10 mouse cellular contexts compared by ENCODE assay signal in genomic region chr17:85684436-85684835, GRCm38 (mm10). TPM values are rescaled to one million over a fixed set of nuclear protein-coding genes. Genes with fewer than 3 reads are reported as not detected.
DNase-seq lines count a peak whose midpoint lies in the region; ATAC-seq and TF ChIP-seq lines count a peak whose summit lies in the region.
"Not testable (repeated sequence)": the region's sequence is repeated elsewhere in the genome, so short reads cannot be mapped to it uniquely, and the experiment has no call there.
"Had no signal": no experiment of that assay in that cellular context is flagged by ENCODE, and none has a peak within 500 bp of the region (broad histone marks: within the 10 kb centered on the region; RNA-seq: fewer than 3 reads in every experiment).

No protein-coding gene starts in this region.

- peak overlapping the region; percentile 55; the same call in 1 of the 2 replicates for H3K27ac ChIP-seq in embryonic facial prominence, embryonic 13.5 days
- H3K27ac ChIP-seq in forebrain, embryonic 11.5 days (ENCODE audit: low read depth, low read length); hindbrain, embryonic 10.5 days; limb, embryonic 14.5 days (replicated peaks; ENCODE audit: low read depth, low read length): not testable (repeated sequence)
- H3K27ac ChIP-seq in kidney, embryonic 16.5 days (ENCODE audit: low read length): peak overlapping the region; percentile 26; the same call in 1 of the 2 replicates
- H3K27ac ChIP-seq in stomach, embryonic 14.5 days (ENCODE audit: low read length): peak overlapping the region; percentile 27; the same call in 1 of the 2 replicates

- not testable (repeated sequence) for TF ChIP-seq POLR2A in limb, embryonic 14.5 days (IDR thresholded peaks at IDR 0.05; ENCODE audit: borderline replicate concordance, extremely low read depth, insufficient read depth, insufficient read length)

- not testable (repeated sequence) for H3K9me3 ChIP-seq in embryonic facial prominence, embryonic 13.5 days; forebrain, embryonic 11.5 days (ENCODE audit: control insufficient read depth, low read length); hindbrain, embryonic 10.5 days; kidney, embryonic 16.5 days (ENCODE audit: low read length); limb, embryonic 14.5 days (ENCODE audit: control insufficient read depth, low read length); stomach, embryonic 14.5 days (ENCODE audit: control insufficient read depth, low read depth, low read length)

- H3K4me3 ChIP-seq in embryonic facial prominence, embryonic 13.5 days: peak overlapping the region; percentile 76
- H3K4me3 ChIP-seq in forebrain, embryonic 11.5 days (ENCODE audit: low read depth, low read length): peak overlapping the region; percentile 42; the same call in 1 of the 2 replicates
- H3K4me3 ChIP-seq in hindbrain, embryonic 10.5 days: peak overlapping the region; percentile 52; the same call in 1 of the 2 replicates
- peak overlapping the region; percentile 40 for H3K4me3 ChIP-seq in kidney, embryonic 16.5 days (ENCODE audit: low read length)
- peak overlapping the region; percentile 54 for H3K4me3 ChIP-seq in limb, embryonic 14.5 days (replicated peaks; ENCODE audit: low read length)
- peak overlapping the region; percentile 44 for H3K4me3 ChIP-seq in stomach, embryonic 14.5 days (ENCODE audit: low read depth, low read length)

- WGBS in embryonic facial prominence, embryonic 13.5 days: 7% methylated on average over 6 of the region's 6 CpGs
- WGBS in forebrain, embryonic 11.5 days: 0% methylated on average over 6 of the region's 6 CpGs
- 3% methylated on average over 6 of the region's 6 CpGs for WGBS in hindbrain, embryonic 10.5 days
- WGBS in kidney, embryonic 16.5 days: 2% methylated on average over 6 of the region's 6 CpGs
- WGBS in limb, embryonic 14.5 days: 4% methylated on average over 6 of the region's 6 CpGs
- 16% methylated on average over 6 of the region's 6 CpGs for WGBS in stomach, embryonic 14.5 days

- H3K36me3 ChIP-seq in embryonic facial prominence, embryonic 13.5 days; forebrain, embryonic 11.5 days (ENCODE audit: control insufficient read depth, insufficient read depth, low read length); hindbrain, embryonic 10.5 days; kidney, embryonic 16.5 days (ENCODE audit: insufficient read depth, low read length); limb, embryonic 14.5 days (ENCODE audit: control insufficient read depth, insufficient read depth, low read length); stomach, embryonic 14.5 days (ENCODE audit: control insufficient read depth, insufficient read depth, low read length): not testable (repeated sequence)

- peak; percentile 51 for DNase-seq in embryo, embryonic 10.5 days (ENCODE audit: low spot score)
- DNase-seq in forebrain, embryonic 11.5 days (ENCODE audit: low spot score); hindbrain, embryonic 10.5 days (ENCODE audit: low spot score); limb, embryonic 14.5 days (ENCODE audit: low spot score): not testable (repeated sequence)

- H3K27me3 ChIP-seq in embryonic facial prominence, embryonic 13.5 days: peaks cover 84% of the 10 kb centered on the region
- H3K27me3 ChIP-seq in forebrain, embryonic 11.5 days (ENCODE audit: control insufficient read depth, insufficient read depth, low read length): peaks cover 91% of the 10 kb centered on the region
- peaks cover 100% of the 10 kb centered on the region for H3K27me3 ChIP-seq in hindbrain, embryonic 10.5 days (ENCODE audit: insufficient read depth, poor library complexity, severe bottlenecking)
- peaks cover 88% of the 10 kb centered on the region for H3K27me3 ChIP-seq in kidney, embryonic 16.5 days (ENCODE audit: insufficient read depth, low read length)
- H3K27me3 ChIP-seq in limb, embryonic 14.5 days (ENCODE audit: control insufficient read depth, insufficient read depth, low read length): peaks cover 85% of the 10 kb centered on the region
- peaks cover 33% of the 10 kb centered on the region; the same call in 1 of the 2 replicates for H3K27me3 ChIP-seq in stomach, embryonic 14.5 days (ENCODE audit: control insufficient read depth, insufficient read depth, low read length)

- peak overlapping the region; percentile 95 for H3K9ac ChIP-seq in embryonic facial prominence, embryonic 13.5 days
- H3K9ac ChIP-seq in forebrain, embryonic 11.5 days (ENCODE audit: low read length): not testable (repeated sequence)
- peak overlapping the region; percentile 32 for H3K9ac ChIP-seq in kidney, embryonic 16.5 days (replicated peaks; ENCODE audit: low read length)
- peak overlapping the region; percentile 72 for H3K9ac ChIP-seq in limb, embryonic 14.5 days (ENCODE audit: low read depth, low read length, severe bottlenecking)
- peak overlapping the region; percentile 64; the same call in 1 of the 2 replicates for H3K9ac ChIP-seq in stomach, embryonic 14.5 days (replicated peaks; ENCODE audit: low read depth, low read length)

- peak overlapping the region; percentile 72 for H3K4me2 ChIP-seq in embryonic facial prominence, embryonic 13.5 days
- not testable (repeated sequence) for H3K4me2 ChIP-seq in forebrain, embryonic 11.5 days (ENCODE audit: low read depth, low read length, severe bottlenecking)
- peak overlapping the region; percentile 35 for H3K4me2 ChIP-seq in kidney, embryonic 16.5 days (replicated peaks; ENCODE audit: low read depth, low read length)
- peak overlapping the region; percentile 67 for H3K4me2 ChIP-seq in limb, embryonic 14.5 days (replicated peaks; ENCODE audit: low read depth, low read length, severe bottlenecking)
- peak overlapping the region; percentile 76 for H3K4me2 ChIP-seq in stomach, embryonic 14.5 days (replicated peaks; ENCODE audit: low read depth, low read length)

- not testable (repeated sequence) for ATAC-seq in embryonic facial prominence, embryonic 13.5 days (ENCODE audit: insufficient number of reproducible peaks, insufficient read depth, low FRiP score, low TSS enrichment, low read depth); forebrain, embryonic 11.5 days (replicated peaks; ENCODE audit: low FRiP score); kidney, embryonic 16.5 days (ENCODE audit: low FRiP score, low TSS enrichment); limb, embryonic 14.5 days (ENCODE audit: low FRiP score, low read depth); stomach, embryonic 14.5 days (ENCODE audit: insufficient number of reproducible peaks, insufficient read depth, low FRiP score, low read depth)

- H3K4me1 ChIP-seq in embryonic facial prominence, embryonic 13.5 days: peaks cover 57% of the 10 kb centered on the region
- peaks cover 14% of the 10 kb centered on the region for H3K4me1 ChIP-seq in forebrain, embryonic 11.5 days (replicated peaks; ENCODE audit: control insufficient read depth, insufficient read depth, low read length)
- peaks cover 55% of the 10 kb centered on the region for H3K4me1 ChIP-seq in hindbrain, embryonic 10.5 days (replicated peaks)
- H3K4me1 ChIP-seq in kidney, embryonic 16.5 days (ENCODE audit: insufficient read depth, low read length): peaks cover 29% of the 10 kb centered on the region
- peaks cover 15% of the 10 kb centered on the region for H3K4me1 ChIP-seq in limb, embryonic 14.5 days (ENCODE audit: control insufficient read depth, insufficient read depth, low read length)
- peaks cover 11% of the 10 kb centered on the region for H3K4me1 ChIP-seq in stomach, embryonic 14.5 days (ENCODE audit: control insufficient read depth, insufficient read depth, low read length)

RNA-seq across cellular contexts. Expression of gene Six2, which starts 3.6 kb away (rescaled TPM):
- polyA plus RNA-seq in embryonic facial prominence, embryonic 13.5 days (2015; fragmentation: Nextera tagmentation; extraction: Ambion mirVana): 21.3 and 21.9 TPM in 2 replicates
- polyA plus RNA-seq in forebrain, embryonic 11.5 days (2014; fragmentation: Nextera tagmentation; extraction: Ambion mirVana): 12.5 and 12.6 TPM in 2 replicates
- polyA plus RNA-seq in hindbrain, embryonic 10.5 days (2016; fragmentation: Nextera tagmentation; extraction: Ambion mirVana): 5.4 and 5.6 TPM in 2 replicates
- polyA plus RNA-seq in kidney, embryonic 16.5 days (2015; fragmentation: Nextera tagmentation; extraction: Ambion mirVana): 13.3 and 15.9 TPM in 2 replicates
- 30.0 and 47.7 TPM in 2 replicates for polyA plus RNA-seq in limb, embryonic 14.5 days (2012; rRNA removed)
- polyA plus RNA-seq in limb, embryonic 14.5 days (2014; fragmentation: Nextera tagmentation; extraction: Ambion mirVana): 7.7 and 14.6 TPM in 2 replicates
- 7.6 and 8.9 TPM in 2 replicates for polyA plus RNA-seq in stomach, embryonic 14.5 days (2014; fragmentation: Nextera tagmentation; extraction: Ambion mirVana)
- polyA plus RNA-seq: liver, embryonic 15.5 days; lung, embryonic 14.5 days; neural tube, embryonic 15.5 days had no signal
